Mouse (Mus musculus) hindbrain, embryonic 15.5 days (tissue): ENCODE data around the gene Tspan17. TPM values are rescaled to one million over a fixed set of nuclear protein-coding genes. Genes with fewer than 3 reads are reported as not detected.
"Not testable (repeated sequence)": the region's sequence is repeated elsewhere in the genome, so short reads cannot be mapped to it uniquely, and the experiment has no call there.

Experiments
- ATAC-seq: fragments of 200-750 bp; cut with Nextera tagmentation; 2 replicates; pipeline ENCODE4 v1.8.0; 2017; ENCODE audit warnings: low read depth, moderate number of reproducible peaks, moderate TSS enrichment; ENCODE audit not compliant: low FRiP score
- H3K27ac ChIP-seq: fragments of 300-500 bp; sonication (generic); replicated peaks from 2 replicates; pipeline ENCODE4 v1.5.1; 2015; ENCODE audit warnings: mild to moderate bottlenecking, inconsistent platforms
- H3K27me3 ChIP-seq: fragments of 300-500 bp; sonication (generic); 2 replicates; pipeline ENCODE4 v1.6.1; 2015; ENCODE audit warnings: control low read depth, inconsistent platforms
- H3K36me3 ChIP-seq: fragments of 300-500 bp; sonication (generic); 2 replicates; pipeline ENCODE4 v1.6.1; 2015; ENCODE audit warnings: control low read depth, inconsistent platforms
- H3K4me1 ChIP-seq: fragments of 300-500 bp; sonication (generic); replicated peaks from 2 replicates; pipeline ENCODE4 v1.6.1; 2015; ENCODE audit warnings: control low read depth, inconsistent platforms
- H3K4me2 ChIP-seq: fragments of 300-500 bp; sonication (generic); 2 replicates; pipeline ENCODE4 v1.6.1; 2015; ENCODE audit warnings: moderate library complexity, mild to moderate bottlenecking, inconsistent platforms
- H3K4me3 ChIP-seq: fragments of 300-500 bp; sonication (generic); 2 replicates; pipeline ENCODE4 v1.5.1; 2015; ENCODE audit warnings: mild to moderate bottlenecking, inconsistent platforms
- H3K9ac ChIP-seq: fragments of 300-500 bp; sonication (generic); 2 replicates; pipeline ENCODE4 v1.6.1; 2015; ENCODE audit warnings: inconsistent platforms
- H3K9me3 ChIP-seq: fragments of 300-500 bp; sonication (generic); 2 replicates; pipeline ENCODE4 v1.6.1; 2016; ENCODE audit warnings: control low read depth, inconsistent platforms
- WGBS: fragments of 180-500 bp; shearing (Covaris S2); methylation state at CpG from one replicate; pipeline ENCODE4 v1.1.7; 2015; 5-methylcytosine and 5-hydroxymethylcytosine counted together
- polyA plus RNA-seq: library from polyadenylated mRNA; unstranded; fragments of >200 nt; fragmentation: Nextera tagmentation; extraction: Ambion mirVana; gene quantifications from 2 replicates; pipeline ENCODE4 v1.2.1, GENCODE M21; 2015

Tspan17 gene
- polyA plus RNA-seq, 1 experiment from 2014 or later = 98.3 TPM

DNA sequence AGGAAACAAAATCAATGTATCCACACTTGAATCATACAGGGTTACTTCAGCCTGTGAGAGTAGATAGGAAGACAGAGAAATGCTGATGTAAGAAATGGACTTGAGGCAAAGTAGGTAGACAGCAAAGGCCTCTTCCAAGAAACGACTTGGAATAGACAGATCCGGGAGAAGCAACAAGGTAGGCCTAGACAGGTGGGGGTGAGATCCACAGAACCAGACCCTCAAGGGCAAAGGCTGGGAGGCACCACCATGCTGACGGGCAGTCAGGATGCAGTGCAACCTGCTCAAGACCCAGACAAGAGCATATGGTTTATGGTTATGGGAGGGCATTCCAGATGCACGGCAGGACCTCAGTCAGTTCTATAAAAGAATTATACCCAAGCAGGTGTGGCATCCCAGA is 22.2 kb upstream of the Tspan17 start:
- Histone ChIP-seq H3K4me2 (peak overlapping the region; percentile 67), H3K4me3 (peak overlapping the region; percentile 51; the same call in 1 of the 2 replicates), H3K36me3 (no peaks in the 10 kb centered on the region), H3K4me1 (peaks cover 30% of the 10 kb centered on the region), H3K27me3 (peaks cover 32% of the 10 kb centered on the region), H3K27ac (peak overlapping the region; percentile 72), H3K9me3 (no peaks in the 10 kb centered on the region), H3K9ac (no peak overlapping the region)
- 82% methylated on average over 4 of the region's 4 CpGs for WGBS
- no peak for ATAC-seq

DNA sequence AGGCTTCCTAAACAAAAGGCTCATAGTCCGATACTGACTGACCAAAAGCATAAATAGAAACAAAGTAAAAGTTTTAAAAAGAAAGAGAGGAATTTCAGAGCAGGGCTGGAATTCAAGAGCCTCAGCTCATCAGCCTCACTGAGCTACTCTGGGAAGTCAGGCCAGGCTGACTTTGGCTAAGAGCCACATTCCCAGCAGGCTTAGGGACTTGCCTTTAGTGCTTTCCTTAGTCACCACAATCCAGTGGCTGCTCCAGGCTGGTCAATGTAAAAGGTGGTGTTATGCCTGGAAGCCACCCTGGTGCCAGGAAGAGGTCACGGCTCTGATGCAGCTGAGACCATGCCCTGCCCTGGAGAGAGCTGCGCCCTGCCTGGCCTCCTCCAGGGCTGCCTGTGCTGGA is 8.6 kb upstream of the Tspan17 start:
- H3K4me1 ChIP-seq = peaks cover 5% of the 10 kb centered on the region
- H3K9me3 ChIP-seq = no peaks in the 10 kb centered on the region
- no peak overlapping the region for H3K9ac ChIP-seq
- peak; percentile 66; the same call in 1 of the 2 replicates for ATAC-seq
- H3K4me2 ChIP-seq = no peak overlapping the region
- no peak overlapping the region for H3K4me3 ChIP-seq
- H3K27ac ChIP-seq = no peak overlapping the region; the same call in 1 of the 2 replicates
- no peaks in the 10 kb centered on the region for H3K36me3 ChIP-seq
- no peaks in the 10 kb centered on the region for H3K27me3 ChIP-seq
- 57% methylated on average over 3 of the region's 3 CpGs for WGBS

DNA sequence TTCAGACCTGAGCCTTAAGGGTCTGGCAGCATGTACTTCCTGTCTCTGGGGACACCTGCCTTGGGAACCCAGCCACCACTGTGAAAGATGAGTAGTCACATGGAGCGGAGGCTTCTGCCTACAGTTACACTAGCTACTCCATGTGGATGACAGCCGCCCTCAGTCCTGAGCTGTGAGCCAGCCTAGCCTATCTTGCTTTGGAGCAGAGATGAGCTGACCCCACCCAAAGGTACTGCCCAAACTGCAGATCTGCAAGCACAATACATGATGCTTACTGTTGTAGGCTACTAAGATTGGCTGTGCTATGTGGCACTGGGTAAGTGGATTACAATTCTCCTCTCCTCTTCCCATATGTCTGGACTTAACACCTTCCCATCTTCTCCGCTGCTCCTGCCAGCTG is 8.1 kb upstream of the Tspan17 start:
- H3K9me3 ChIP-seq = no peaks in the 10 kb centered on the region
- H3K4me1 ChIP-seq = peaks cover 5% of the 10 kb centered on the region
- ATAC-seq = no peak
- no peaks in the 10 kb centered on the region for H3K36me3 ChIP-seq
- no peak overlapping the region; the same call in 1 of the 2 replicates for H3K27ac ChIP-seq
- no peak overlapping the region for H3K9ac ChIP-seq
- H3K4me3 ChIP-seq = no peak overlapping the region
- whole genome bisulfite sequencing = 82% methylated on average over 3 of the region's 3 CpGs
- H3K27me3 ChIP-seq = no peaks in the 10 kb centered on the region
- H3K4me2 ChIP-seq = no peak overlapping the region

DNA sequence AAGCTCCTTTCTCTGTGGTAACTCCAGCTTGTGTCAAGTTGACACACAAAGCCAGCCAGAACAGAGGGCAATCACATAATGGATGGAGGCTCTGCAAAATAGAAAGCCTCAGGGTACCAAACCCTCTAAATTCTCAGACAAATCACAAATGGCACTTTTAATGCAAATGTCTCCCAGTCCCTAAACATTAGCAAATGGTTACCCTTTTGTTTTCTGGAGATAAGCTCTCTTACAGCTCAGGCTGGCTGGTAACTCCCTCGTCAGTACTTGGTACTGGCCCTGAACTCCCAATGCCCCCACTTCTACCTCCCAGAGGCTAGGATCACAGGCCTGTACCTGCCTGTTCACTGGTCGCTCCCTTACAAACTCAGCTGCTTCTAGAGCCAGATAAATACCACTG is 5.9 kb upstream of the Tspan17 start:
- no peaks in the 10 kb centered on the region for H3K9me3 ChIP-seq
- no peak overlapping the region for H3K9ac ChIP-seq
- H3K27me3 ChIP-seq = no peaks in the 10 kb centered on the region
- H3K4me3 ChIP-seq = no peak overlapping the region
- H3K27ac ChIP-seq = no peak overlapping the region
- ATAC-seq = no peak
- peaks cover 5% of the 10 kb centered on the region for H3K4me1 ChIP-seq
- no peaks in the 10 kb centered on the region for H3K36me3 ChIP-seq
- no peak overlapping the region for H3K4me2 ChIP-seq
- WGBS = 48% methylated on average over 2 of the region's 2 CpGs

DNA sequence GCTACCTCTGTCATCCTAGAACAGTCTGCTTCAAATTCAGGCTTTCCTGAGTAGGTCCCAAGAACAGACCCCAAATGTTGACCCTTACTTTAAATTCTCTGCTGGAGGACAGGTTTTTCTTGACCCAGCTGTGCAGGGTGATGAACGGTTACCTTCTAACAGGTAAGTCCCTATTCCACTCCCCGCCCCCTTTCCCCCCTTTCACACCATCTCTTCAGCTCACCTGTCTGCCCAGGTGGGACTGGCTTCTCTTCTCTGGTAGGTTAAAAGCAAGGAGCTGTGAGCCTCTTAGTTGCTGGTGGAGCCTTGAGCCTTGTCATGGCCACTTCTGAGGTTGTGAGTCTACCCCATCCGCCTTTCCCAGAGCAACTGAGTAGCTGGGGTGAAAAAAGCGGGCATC is 5.5 kb upstream of the Tspan17 start, which contains the start of gene Eif4e1b:
Gene Eif4e1b, plus strand, starts transcription at position 301 of the 400 bp plus-strand sequence.
- Histone ChIP-seq H3K27ac (no peak within 1 kb of the TSS), H3K4me1 (peaks cover 6% of the 10 kb centered on the region), H3K4me3 (no peak within 1 kb of the TSS), H3K4me2 (no peak within 1 kb of the TSS), H3K9ac (no peak within 1 kb of the TSS), H3K9me3 (no peaks in the 10 kb centered on the region), H3K27me3 (no peaks in the 10 kb centered on the region), H3K36me3 (no peaks in the 10 kb centered on the region)
- ATAC-seq = no peak
- WGBS = 92% methylated on average over 4 of the region's 4 CpGs

DNA sequence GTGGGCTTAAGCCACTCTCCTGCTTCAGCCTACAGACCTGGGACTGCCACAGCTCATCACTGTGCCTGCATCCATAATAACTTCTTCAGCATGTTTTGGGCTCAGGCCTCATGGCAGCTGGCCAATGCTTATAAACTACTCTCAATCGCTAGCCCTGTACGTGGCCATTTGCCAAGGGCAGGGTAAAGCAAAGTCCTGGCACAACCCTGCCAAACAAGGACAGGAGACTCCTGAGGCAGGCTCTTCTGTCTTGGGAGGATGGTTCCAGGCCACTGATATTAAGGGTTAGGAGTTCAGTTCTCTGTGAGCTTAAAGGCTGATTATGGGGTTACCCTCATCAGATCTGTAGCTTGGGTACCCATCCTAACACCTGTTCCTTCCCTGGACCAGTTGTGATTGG is 1.6 kb upstream of the Tspan17 start:
- H3K27me3 ChIP-seq, H3K27ac ChIP-seq, H3K4me2 ChIP-seq, H3K9ac ChIP-seq, H3K36me3 ChIP-seq, H3K9me3 ChIP-seq, H3K4me3 ChIP-seq, ATAC-seq: not testable (repeated sequence)
- WGBS = 53% methylated on average over 2 of the region's 2 CpGs
- H3K4me1 ChIP-seq = peaks cover 16% of the 10 kb centered on the region

DNA sequence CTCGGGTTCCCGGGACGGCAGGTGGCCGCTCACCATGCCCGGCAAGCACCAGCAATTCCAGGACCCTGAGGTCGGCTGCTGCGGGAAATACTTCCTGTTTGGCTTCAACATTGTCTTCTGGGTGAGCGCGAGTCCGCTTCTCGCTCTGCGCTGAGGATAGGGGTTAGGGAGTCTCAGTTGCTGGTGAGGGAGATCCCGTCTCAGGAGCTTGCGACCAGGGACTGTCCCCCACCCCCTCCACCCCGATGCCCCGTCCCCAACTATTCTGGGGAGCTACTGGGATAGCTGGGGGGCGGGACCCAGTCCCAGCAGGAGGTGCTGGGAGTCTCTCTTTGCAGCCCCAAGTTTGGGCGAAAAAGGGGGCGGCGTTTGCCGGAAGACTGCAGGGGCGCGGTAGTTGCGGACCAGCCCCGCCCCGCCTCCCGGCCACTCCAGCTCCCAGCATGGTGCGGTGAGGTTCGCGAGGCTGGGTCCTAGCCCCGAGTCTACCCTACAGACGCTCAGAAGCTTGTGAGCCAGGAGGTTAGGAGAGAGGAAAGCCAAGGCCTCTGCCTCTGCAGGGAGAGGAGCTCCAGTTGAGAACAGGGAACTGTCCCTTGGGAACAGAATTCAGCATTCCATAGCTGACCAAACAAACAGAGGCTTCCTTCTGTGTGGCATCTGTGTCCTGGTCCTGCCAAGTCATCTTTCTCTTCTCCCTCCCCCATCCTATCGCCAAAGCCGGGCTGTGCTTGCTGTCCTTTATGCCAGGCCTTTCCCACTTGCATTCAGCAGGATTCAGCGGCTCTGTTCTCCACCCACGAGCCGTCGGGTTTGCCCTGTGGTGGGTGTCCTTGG is 602 bp downstream of the Tspan17 start:
- H3K27ac ChIP-seq = peak overlapping the region; percentile 42; the same call in 1 of the 2 replicates
- peaks cover 16% of the 10 kb centered on the region for H3K4me1 ChIP-seq
- peaks cover 8% of the 10 kb centered on the region; the same call in 1 of the 2 replicates for H3K27me3 ChIP-seq
- peak overlapping the region; percentile 94 for H3K4me2 ChIP-seq
- H3K9me3 ChIP-seq = no peaks in the 10 kb centered on the region
- H3K4me3 ChIP-seq = peak overlapping the region; percentile 57
- no peaks in the 10 kb centered on the region for H3K36me3 ChIP-seq
- ATAC-seq = peak; percentile 52
- H3K9ac ChIP-seq = peak overlapping the region; percentile 54
- WGBS = 2% methylated on average over 36 of the region's 38 CpGs

DNA sequence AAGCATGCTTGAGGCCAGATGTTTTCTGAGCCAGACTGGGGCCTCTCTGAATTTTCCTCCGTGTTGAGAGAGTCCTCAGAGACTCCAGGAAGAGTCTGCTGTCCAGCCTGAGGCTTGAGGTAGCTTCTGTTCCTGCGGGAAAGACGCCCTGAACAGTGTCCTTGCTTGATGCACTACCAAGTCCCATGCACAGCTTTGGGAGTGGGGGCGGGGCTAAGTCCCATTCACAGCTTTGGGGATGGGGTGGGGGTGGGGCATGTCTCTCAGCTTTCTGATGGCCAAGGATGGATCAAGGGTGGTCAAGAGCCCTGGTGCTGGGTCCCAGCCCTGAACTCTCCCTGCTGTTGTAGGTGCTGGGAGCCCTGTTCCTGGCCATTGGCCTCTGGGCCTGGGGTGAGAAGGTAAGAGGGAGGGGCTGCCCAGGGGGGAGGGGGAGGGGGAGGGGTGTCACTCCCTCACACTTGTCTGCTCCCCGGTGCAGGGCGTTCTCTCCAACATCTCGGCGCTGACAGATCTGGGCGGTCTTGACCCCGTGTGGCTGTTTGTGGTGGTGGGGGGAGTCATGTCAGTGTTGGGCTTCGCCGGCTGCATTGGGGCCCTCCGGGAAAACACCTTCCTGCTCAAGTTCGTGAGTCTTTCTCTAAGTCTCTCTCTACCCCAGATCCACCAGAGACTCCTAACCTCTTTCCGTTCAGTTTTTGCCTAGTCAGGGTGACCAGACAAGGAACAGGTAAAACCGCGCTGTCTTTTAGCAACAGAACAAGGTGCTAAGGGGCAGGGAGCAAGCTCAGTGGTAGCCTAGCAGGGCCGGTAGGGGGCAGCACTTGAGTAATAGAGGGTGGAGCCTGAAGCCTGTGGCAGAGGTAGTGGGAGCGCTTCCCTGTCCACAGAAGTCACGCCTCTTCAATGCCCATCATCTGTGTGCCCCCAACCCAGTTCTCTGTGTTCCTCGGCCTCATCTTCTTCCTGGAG is 3.4 kb downstream of the Tspan17 start:
- no peak overlapping the region for H3K9ac ChIP-seq
- no peak overlapping the region for H3K4me2 ChIP-seq
- no peak overlapping the region for H3K4me3 ChIP-seq
- 21% methylated on average over 21 of the region's 21 CpGs for whole genome bisulfite sequencing
- H3K36me3 ChIP-seq = no peaks in the 10 kb centered on the region
- H3K4me1 ChIP-seq = peaks cover 16% of the 10 kb centered on the region
- H3K27me3 ChIP-seq = peaks cover 8% of the 10 kb centered on the region; the same call in 1 of the 2 replicates
- no peaks in the 10 kb centered on the region for H3K9me3 ChIP-seq
- ATAC-seq = no peak
- H3K27ac ChIP-seq = no peak overlapping the region

DNA sequence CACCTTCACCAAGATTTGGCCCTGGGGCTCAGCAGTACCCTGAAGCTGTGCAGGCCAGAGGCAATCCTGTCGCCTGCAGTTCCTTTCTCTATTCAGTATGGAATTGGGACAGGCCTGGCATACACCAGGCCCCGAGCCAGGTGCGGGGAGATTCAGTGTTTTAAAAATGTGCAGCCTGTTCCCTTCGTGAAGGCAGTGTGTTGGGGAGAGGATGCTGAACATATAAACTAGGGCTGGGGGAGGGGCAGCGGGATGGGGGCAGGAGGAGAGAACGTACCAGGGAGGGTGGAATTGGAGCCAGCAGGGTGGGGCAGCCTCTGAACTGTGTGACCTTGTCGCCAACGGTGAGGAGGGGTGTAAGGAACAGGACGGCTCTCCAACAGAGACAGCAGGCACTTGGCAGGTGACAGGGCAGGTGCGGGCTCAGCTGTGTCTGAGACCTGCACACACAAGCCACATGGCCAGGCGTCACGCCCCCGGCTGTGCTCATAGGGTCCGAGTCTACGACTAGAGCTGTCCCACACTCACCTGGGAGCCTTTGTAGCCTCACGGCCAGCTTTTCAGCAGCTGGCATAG is 4.9 kb downstream of the Tspan17 start:
- Histone ChIP-seq H3K9me3 (no peaks in the 10 kb centered on the region), H3K36me3 (no peaks in the 10 kb centered on the region), H3K4me2 (no peak overlapping the region), H3K4me3 (no peak overlapping the region), H3K4me1 (peaks cover 11% of the 10 kb centered on the region), H3K9ac (no peak overlapping the region), H3K27me3 (peaks cover 8% of the 10 kb centered on the region; the same call in 1 of the 2 replicates), H3K27ac (no peak overlapping the region)
- WGBS = 77% methylated on average over 16 of the region's 16 CpGs
- ATAC-seq = no peak

DNA sequence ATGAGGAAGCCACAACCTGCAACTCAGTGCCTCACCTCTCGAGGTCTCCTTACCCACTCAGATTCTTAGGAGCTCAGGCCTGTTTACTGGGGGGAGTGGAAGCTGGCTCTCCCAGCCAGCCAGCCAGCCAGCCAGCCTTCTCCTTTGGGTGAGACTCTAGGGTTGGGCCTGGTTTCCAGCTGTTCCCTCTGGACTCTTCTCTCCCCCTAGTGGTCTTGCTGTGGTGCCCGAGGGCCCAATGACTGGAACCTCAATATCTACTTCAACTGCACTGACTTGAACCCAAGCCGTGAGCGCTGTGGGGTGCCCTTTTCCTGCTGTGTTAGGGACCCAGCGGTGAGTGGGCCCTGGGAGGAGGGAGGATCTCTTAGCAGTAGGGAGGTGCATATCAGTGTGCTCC is 5.7 kb downstream of the Tspan17 start:
- H3K9ac ChIP-seq = no peak overlapping the region
- no peak overlapping the region for H3K4me2 ChIP-seq
- no peak overlapping the region for H3K4me3 ChIP-seq
- H3K9me3 ChIP-seq = no peaks in the 10 kb centered on the region
- peaks cover 8% of the 10 kb centered on the region; the same call in 1 of the 2 replicates for H3K27me3 ChIP-seq
- ATAC-seq = no peak
- H3K36me3 ChIP-seq = no peaks in the 10 kb centered on the region
- H3K27ac ChIP-seq = no peak overlapping the region
- H3K4me1 ChIP-seq = peaks cover 6% of the 10 kb centered on the region
- 47% methylated on average over 5 of the region's 5 CpGs for WGBS

DNA sequence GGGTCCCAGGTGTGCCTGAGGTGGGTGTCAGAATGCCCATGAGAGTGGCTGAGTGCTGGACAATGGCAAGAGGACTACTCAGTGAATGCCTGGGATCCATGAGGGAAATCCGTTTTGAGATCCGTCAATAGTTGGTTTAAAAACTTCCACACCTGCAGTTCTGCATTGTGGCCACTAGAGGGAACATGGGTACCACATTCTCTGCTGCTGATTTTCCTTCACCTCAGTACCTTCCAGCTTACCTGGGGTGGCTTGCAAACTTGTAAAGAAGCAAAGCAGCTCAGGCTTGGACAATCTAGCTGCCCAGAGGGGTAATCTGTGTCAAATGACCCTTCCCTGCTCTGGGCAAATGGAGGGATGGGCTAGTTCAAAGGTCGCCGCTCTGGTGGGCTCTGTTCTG is 8.2 kb downstream of the Tspan17 start:
- ATAC-seq = no peak
- Histone ChIP-seq H3K4me1 (0 out of 2 replicates have a peak, but pooled peaks cover 2% of the 10 kb centered on the region), H3K4me3 (no peak overlapping the region), H3K9me3 (no peaks in the 10 kb centered on the region), H3K27me3 (no peaks in the 10 kb centered on the region), H3K36me3 (no peaks in the 10 kb centered on the region), H3K4me2 (no peak overlapping the region), H3K9ac (no peak overlapping the region), H3K27ac (no peak overlapping the region)
- 44% methylated on average over 4 of the region's 4 CpGs for WGBS
